Mouse (Mus musculus) c-Kit-positive CD71-positive TER-119-positive erythroid progenitor cells, embryonic 14.5 days (primary cell): ENCODE results near the gene Pik3ip1.

Source experiments
- DNase-seq: peaks from one replicate; pipeline ENCODE4 v3.0.0-alpha.2; 2013; ENCODE audit warnings: low spot score

Pik3ip1 gene

DNA sequence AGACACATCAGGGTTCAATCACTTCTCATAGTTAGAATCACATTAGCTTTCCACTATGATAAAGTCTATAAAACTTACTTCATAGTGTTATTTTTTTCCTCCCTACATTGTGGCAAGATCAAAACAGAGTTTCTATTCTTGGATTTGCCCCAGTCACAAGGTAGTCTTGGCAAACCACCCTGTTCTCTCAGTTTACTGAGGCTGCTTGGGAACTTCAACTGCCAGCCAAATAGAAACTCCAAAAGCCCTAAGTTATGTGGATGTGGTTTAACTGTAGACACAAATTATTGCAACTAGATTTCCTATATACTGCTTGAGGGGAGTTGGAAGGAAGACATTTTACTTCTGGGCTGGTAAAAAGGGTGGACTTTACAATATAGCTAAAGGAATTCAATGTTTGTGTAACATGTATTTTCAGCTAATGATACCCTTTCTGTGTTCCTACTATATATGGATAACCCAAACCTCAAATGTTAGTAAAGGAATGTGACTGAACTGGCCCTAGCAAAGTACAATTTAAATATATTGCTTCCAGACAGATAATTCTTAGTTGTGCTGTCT is at the start of gene Pik3ip1:
Gene Pik3ip1, plus strand, starts transcription at position 511 of the 561 bp plus-strand sequence.
- DNase-seq, result no peak

DNA sequence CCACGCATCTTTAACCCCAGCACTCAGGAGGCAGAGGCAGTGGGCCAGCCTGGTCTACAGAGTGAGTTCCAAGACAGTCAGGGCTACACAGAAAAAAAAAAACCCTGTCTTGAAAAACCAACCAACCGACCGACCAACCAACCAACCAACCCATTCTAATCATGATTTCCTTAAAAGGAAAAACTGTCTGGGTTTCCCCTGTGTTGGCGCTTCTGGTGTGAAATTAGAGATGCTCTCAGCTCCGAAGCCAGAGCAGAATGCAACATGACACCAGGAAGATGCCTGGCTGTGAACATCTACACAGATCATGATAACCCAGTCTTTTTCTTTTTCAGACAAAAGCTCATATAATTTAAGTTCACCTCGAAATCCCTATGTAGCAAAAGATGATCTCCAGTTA is 47.3 kb upstream of the Pik3ip1 start:
- no peak for DNase-seq

DNA sequence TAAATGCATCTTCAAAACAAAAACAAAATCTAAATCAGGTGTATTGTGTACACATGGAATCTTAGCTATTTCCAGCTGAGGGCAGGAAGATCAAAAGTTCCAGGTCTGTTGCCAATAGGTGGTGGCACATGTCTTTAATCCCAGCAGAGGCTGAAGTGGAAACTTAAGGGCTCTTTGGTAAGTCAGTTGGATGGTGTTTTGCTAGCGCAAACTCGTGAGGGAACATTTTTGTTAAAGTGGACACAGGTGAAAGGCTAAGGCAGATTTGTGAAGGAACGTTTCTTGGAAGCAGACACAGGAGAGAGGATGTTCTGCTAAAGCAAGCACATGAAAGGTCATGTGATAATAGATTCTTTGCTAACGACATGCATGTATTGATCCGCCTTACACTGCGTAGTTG is 46.6 kb upstream of the Pik3ip1 start:
- no peak for DNase-seq

DNA sequence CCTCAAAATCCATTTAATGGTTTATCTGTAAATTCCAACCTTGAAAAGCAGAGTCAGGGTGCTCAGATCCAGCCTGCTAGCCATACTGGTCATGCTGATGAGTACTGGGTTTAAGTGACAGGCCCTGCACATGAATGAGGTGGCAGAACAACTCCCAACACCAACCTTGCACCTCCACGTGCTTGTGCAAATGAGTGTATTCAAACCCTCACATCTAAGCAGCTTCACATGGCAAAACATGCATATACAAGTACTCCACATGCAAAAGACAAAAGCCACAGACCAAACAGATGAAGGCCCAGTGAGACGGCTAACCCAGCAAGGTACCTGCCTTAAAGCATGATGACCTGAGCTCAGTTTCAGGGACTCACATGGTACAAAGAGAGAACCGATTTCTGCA is 44.3 kb upstream of the Pik3ip1 start:
- DNase-seq, result no peak

DNA sequence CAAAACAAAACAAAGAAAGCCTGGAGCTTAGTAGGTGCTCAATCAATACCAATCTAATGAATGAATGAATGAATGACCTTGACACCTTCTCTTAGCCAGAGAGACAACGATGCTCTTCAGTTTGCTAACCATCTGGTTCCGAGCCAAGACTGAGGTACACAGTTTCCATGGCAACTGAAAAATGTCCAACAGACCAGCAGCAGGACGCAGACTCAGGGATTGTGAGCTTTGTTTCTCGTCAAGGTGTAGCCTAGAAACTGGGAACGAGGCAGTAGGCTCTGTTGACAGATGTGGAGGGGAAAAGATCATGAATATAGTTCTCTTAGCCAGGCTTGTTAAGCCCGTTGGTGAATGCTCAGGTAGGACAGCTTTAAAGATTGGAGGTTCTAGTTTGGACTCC is 43.1 kb upstream of the Pik3ip1 start:
- DNase-seq, result no peak

DNA sequence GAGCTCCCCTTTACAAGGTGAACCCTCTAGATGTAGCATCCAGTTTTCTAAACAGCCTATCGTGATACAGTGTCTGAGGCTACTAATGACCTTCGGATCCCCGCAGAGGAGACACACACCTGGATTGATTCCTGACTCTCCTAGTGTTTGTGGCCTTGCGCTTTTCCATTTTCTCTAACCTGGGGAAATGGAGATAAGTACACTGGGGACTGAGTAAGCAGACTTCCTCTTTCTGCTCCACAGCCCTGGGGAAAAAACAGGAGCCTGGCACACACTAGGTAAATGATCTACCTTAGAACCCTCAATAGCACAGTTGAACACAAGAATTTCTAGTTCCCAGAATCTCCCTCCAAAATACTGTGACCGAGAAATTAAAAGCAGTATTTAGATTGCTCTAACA is 42.3 kb upstream of the Pik3ip1 start:
- no peak for DNase-seq

DNA sequence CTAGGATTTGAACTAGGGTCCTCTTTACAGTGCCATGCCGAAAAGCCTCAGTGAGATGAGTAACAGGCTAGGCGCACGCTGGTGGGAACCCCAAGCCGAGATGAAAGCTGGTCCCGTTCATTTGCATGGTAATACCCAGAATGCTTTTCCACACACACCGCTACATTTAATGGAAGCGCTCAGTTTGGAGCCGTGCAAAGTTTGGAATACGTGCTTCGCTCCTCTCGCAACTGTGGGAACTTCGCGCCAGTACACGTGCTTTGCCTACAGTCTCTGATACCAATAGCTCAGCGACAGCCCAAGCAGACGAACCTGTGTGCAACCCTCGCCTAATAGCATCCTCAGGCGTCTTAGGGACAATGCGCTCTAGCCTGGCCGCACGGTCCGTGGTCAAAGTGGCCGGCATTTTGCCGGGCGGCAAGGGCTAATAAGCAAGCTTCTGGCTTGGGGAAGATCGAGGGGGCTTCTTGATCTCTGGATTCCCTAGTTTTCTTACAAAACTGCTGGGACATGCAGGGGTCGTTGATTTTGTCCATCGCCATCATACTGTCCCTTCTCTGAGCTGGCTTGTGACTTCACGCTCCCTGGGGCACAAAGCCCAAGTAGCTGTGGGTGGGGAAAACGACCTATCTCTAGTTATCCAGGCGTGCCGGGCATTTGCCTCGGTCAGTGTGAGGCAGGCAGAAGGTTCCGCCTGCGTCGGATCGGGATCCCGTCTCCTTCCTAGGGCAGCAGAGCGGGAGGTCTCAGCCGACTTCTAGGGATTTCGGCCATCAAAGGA is 41.5 kb upstream of the Pik3ip1 start, which contains the start of gene Patz1:
Gene Patz1, plus strand, starts transcription at position 354 of the 781 bp plus-strand sequence.
- DNase-seq, result peak; percentile 54

DNA sequence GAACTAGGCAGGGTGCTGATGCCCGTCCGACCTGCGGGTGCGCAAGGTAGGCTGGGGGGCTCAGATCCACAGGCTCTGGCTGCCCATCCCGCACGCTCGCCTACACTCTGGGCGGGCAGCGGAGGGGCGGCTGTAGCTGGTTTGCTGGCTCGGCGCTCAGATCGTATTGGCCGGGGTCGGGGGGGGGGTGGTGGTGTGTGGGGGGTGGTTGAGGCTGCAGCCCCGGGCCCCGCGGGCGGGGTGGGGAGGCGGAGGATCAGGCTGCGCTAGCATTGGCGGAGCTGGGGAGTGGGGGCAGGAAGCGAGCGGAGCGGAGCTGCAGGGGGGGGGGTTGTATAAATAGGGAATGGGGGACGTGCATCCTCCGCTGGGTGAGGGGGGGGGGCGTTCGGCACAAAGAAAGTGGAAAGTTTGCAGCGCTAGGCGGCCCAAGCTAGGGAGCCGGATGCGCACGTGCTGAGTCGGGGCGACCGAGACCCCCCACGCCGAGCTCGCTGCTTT is 40.8 kb upstream of the Pik3ip1 start:
- no peak for DNase-seq

DNA sequence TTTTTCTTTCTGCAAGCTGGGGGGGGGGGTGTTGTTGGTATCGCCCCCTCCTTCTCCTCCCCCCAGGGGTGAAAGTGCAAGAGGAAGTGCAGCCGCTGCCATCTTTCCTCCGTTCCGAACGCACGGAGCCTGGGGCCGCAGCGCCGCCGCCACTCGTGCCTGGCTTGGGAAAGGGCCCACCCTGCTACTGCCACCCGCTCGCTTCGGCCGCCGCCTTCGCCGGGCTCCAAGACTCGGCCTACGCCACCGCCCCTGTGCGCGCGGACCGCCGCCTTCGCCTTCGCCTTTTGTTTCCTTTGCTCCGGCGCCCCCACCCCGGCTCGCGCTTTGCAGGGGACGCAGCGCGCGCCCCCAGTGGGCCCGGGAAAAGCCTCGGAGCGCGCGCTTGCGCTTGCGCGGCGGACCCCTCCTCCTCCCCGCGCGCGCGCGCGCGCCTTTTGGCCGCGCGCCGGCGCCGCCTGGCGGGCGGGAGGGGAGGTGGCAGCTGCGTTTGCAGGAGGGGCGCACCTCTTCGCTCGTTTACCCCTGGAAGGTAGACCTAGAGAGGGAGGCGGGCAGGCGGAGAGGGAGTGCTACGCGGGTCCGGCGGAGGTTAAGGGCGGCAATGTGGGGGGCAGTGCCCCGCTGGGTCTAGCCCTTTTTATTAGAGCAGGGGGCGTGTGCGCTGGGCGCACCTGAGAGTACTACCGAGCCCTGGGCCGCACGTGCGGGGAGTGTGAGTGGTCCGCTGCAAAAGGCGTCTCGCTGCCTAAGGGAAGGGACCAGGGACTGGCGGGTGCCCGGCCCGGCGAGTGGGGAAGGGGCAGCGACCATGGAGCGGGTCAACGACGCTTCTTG is 40.2 kb upstream of the Pik3ip1 start:
- DNase-seq, result peak; percentile 61

DNA sequence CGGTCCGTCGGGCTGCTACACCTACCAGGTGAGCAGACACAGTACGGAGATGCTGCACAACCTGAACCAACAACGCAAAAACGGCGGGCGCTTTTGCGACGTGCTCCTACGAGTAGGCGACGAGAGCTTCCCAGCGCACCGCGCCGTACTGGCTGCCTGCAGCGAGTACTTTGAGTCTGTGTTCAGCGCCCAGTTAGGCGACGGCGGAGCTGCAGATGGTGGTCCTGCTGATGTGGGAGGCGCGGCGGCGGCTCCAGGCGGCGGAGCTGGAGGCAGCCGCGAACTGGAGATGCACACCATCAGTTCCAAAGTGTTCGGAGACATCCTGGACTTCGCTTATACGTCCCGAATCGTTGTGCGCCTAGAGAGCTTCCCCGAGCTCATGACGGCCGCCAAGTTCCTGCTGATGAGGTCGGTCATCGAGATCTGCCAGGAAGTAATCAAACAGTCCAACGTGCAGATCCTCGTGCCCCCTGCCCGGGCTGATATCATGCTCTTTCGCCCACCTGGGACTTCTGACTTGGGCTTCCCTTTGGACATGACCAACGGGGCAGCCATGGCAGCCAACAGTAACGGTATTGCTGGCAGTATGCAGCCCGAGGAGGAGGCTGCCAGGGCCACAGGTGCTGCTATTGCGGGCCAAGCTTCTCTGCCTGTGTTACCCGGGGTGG is 39.4 kb upstream of the Pik3ip1 start:
- DNase-seq, result peak; percentile 59

DNA sequence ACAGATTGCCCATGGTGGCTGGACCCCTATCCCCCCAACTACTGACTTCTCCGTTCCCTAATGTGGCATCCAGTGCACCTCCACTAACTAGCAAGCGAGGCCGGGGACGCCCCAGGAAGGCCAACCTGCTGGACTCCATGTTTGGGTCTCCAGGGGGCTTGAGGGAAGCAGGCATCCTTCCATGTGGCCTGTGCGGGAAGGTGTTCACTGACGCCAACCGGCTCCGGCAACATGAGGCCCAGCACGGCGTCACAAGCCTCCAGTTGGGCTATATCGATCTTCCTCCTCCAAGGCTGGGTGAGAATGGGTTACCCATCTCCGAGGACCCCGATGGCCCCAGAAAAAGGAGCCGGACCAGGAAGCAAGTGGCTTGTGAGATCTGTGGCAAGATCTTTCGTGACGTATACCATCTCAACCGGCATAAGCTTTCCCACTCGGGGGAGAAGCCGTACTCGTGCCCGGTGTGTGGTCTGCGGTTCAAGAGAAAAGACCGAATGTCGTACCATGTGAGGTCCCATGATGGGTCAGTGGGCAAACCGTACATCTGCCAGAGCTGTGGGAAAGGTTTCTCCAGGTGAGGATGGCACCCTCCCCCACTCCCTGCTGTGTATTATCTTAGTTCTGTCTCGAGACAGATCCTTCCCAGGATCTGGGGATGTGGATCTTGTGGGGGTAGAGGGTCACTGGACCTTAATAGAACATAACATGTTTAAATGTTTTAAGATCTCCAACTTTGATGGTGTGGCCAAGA is 38.7 kb upstream of the Pik3ip1 start:
- DNase-seq, result peak; percentile 50

DNA sequence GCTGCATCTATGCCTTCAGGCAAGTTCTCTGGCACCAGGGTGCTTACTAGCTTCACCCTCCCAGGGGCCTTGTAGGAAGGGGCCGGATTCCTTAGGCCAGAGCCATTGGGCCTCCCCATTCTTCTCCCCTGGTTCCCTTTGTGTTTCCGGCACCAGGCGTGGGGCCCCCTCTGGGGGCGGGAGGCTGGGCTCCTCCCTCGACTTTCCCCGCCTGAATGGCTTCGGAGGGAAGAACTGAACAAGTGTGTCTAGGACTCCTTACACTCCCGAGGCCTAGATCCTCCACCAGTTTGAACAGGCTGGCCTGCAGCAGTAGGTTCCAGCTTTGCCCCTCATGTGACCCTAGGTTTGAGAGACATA is 38.2 kb upstream of the Pik3ip1 start:
- DNase-seq, result peak; percentile 77

DNA sequence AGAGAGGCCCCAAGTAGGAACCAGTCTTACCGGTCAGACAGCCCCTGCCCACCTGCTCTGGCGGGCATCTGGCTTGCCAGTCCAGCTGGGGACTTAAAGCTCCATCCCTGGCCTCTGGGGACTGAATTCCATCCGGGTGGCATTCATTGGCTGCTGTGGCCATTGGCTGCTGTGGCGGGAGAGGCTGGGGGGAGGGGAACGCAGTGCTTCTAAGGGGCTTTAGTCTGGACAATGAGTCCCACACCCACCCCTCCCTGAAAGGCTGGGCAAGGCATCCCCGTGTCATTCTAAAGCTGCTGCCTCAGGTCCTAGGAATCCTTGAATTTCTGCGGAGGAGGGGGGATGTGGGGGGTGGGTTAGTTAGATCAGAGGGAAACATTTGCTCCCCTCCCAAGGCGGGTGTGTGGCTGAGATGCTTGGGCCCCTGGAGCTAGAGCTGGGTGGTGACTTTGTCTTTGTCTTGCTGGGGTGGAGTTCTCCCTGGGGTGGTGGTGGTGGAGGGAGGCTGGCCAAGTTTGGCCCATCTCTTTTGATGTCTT is 37.4 kb upstream of the Pik3ip1 start:
- peak; percentile 24 for DNase-seq

DNA sequence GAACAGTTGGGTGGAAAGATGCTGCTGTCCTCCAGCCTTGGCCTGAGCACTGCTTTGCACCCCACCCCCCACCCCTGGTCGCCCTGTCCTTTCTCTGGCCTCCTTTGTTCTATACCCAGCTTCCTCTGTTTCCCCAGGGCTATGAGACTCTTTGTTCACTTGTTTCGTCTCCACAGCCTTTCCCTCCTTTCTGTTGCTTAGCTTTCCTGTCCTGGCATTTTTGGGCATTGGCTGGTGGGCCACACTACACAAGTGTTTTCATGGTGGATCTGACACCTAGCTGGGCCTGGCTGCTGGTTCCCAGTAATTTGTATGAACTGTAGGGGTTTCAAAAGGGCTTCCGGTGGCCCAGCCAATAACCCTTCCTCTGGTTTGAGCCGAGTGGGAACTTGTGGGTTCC is 36.8 kb upstream of the Pik3ip1 start:
- no peak for DNase-seq

DNA sequence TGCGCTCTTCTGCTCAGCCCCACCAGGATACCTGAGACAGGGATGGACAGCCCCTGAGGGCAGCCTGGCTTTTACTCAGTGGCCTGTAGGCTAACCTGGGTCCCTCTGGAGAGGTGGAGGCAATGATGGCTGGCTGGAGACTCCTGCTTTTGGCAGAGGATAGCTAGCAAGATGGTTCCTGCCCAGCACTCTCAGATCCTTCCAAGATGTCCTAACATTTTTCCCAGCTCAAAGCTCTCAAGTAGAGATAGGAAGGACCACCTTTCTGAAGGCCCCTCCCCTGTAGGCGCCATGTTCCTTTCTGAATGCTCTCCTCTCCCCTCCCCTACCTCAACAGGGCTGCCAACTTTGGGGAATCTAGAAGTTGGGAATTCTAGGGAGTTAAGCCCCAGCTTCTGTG is 35.6 kb upstream of the Pik3ip1 start:
- no peak for DNase-seq

DNA sequence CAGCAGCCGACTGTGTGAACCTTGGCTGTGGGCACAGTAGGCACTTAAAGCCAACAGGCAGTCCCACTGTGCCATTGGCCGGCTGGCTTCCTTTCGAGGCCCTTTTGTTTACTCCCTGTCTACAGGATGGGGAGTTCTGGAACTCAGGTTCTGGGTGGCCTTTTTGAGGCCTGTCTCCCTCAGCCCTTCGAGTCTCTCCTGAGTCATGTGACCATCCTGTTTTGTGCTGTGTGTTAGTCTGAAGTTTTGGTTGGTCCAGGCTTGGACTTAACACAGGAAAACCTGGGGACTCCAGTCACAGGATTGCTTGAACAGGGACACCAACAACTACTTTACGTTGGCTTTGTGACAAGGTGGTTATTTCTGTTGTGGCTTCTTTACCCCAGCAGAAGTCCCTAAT is 34.1 kb upstream of the Pik3ip1 start:
- no peak for DNase-seq

DNA sequence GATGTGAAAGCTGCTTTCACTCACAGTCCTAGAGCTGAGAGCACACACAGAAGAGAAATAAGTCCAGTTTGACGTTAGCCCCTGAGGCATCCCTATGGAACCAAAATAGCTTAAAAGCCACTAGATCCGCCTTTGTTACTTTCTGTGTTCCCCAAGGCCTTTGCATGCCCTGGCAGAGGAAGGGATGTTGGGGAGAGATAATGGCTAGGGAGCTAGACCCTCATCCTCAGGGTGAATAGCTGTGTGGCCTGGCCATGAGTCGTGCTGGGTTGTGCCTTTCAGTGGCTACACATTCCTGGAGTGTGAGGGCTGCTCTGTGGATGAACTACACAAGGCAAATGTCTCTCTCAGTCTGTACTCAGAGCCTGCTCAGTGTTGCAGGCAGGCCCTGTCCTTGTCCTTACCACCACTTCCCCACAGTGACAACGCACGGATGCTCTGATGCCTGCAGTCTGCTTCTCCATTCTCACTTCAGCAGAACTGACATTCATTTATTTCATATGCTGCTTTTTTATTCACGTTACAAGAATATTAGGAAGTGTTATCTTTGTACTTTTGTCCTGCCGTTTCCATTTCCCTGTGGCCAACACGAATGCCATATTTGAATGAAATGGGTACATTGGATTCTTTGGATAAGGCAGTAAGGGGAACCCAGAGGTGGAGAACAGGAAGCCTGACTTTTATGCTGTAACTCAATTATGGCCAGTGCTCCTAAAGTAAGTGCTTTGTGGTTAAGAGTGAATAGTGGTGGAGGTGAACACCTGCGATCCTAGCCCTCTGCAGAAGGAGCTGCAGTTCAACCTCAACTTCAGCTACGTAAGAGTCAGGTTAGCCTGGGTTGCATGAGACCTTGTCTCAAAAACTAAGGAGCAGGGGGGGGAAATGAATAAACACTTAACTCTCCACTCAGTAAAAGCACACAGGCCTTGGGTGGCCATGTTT is 32.1 kb upstream of the Pik3ip1 start:
- DNase-seq, result no peak

DNA sequence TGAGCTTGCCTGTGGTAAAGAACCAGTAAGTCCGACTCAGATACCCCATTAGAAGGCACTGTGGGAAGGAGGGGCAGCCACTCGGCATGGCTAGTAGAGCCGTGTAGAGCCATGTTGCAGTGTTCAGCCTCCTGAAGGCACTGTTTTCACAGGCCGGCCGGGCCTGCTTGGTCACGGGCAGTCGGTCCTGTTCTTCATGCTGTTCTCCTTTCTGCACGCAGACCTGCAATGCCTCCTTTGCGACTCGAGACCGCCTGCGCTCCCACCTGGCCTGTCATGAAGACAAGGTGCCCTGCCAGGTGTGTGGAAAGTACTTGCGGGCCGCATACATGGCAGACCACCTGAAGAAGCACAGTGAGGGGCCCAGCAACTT is 31.4 kb upstream of the Pik3ip1 start:
- no peak for DNase-seq

DNA sequence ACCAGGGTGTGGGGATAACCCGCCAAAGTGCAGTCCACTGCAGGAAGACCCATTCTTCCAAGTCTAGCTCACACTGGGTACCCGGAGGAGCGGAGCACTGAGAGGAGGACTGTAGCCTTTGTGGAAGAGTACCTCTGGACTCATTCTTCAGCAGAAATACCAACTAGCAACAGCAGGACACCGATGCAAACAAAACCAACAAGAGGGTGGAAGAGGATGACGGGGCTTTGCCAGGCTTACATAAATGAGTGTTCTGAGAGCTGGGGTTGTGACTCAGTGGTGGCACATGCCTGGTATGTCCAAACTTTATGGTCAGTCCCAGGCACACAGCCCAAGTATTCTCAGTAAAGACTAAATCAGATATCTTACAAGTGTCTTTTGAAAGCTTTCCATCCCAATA is 29.1 kb upstream of the Pik3ip1 start:
- DNase-seq, result no peak

DNA sequence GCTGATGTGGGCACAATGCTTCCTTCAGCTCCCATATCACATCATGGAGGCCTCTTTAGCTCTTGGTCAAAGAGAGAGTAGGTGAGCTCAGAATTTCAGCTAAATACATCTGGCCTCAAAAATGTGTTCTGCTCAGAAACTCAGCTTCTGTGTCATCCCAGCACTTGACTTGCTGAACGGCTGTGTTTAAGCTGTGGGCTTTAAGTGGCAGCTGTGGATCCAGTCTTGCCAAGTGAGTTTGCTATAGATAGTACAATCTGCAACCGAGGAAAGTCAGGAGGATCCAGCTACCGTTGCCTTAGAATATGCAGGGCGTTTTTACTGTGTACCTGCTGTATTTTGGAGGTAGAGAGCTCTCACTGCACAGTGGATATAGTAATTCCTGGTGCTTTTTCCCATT is 27.8 kb upstream of the Pik3ip1 start:
- DNase-seq, result no peak
